Mouse (Mus musculus) embryo, embryonic 11.5 days (tissue): ENCODE measurements around the gene Pgs1.

Experiments used
- DNase-seq: peaks from one replicate; pipeline ENCODE4 v3.0.0-alpha.2; 2012; ENCODE audit warnings: low read depth, low spot score

Gene Pgs1

DNA sequence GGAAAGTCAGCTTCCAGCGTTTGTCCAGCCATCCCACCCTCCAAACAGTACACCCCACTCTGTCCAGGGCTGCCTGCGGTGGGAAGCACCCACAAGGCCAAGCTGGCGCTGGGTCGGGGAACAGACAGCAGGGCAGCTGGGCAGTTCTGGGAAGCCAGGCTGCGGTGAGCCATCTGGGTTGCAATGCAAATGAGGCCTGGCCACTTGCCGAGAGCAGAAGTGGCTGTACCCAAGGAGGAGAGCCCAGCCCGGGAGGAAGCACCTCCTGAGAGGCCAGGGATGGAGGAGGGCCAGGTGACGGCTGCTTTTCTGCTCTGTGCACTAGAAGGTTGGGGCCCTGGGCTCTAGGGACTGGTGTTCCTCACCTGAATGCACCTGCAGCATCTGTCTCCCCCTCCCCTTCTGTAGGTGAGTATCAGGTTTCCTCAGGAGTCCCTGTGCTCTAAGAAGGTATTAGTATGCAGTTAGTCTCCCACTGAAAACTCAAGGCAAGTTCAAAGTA is 10.0 kb upstream of the Pgs1 start:
- DNase-seq = no peak

- DNase-seq = no peak
Observed at GRCm38 (mm10) chr11:117977694-117978360, 8.3 kb upstream of the Pgs1 start.

DNA sequence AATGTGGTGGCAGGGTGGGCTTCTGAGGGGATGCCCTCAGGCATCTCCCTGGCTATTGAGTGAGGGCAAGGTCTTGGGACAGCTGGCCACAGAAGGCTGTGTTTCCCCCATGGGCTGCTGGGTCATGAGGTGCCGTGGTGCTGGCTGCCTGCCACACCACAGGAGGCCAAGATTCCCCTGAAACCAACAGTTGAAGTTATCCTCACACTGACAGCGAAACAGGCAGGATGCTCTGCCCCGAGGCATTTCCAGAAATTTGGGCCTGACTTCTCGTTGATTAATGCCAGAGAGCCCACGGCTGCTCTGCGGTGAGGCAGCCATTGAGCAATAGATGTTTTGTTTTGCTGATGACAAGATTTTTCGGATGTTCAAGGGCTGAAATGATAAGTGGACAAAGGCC is 6.7 kb upstream of the Pgs1 start:
- DNase-seq = no peak

DNA sequence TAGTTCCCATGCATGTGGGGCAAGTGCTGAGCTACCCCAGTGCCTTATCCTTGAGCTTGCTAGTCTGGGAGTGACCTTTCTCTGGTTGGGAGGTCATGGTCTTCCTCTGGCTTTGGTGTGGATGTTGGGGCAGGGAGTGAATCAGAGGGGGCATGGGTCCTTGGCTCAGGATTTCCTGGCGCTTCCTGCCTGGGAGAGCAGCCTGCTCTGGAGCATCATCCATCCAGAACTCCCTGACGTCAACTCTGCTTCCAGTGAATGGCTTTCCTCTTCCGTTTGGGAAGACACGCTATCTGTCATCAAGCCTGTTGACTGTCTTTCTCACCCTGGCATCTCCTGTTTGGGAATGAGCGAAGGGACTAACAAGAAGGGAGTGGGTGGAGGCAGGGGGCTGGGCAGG is 3.7 kb upstream of the Pgs1 start:
- no peak for DNase-seq

DNA sequence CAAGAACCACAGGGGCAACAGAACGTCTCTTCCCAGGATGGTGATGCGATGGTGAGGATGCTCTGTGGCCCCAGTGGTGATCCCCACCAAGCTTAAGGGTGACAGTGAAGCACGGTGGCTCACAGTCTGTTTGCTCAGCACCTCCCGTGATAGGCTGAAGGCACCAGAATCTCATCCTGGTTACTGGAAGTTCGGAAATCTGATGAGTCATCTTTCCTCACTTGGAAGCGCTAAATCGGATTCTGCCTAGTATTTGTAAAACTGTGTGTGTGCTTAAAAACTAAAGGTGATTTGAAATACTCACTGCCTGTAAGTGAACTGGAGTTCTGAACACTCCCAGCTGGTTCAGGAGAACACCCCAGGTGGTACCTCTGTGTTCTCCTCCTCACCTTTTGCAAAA is 2.3 kb upstream of the Pgs1 start:
- DNase-seq = no peak

GRCm38 (mm10) chr11:117987032-117987451 is 950 bp downstream of the Pgs1 start:
- no peak for DNase-seq

GRCm38 (mm10) chr11:117987968-117988367 is 1.9 kb downstream of the Pgs1 start:
- DNase-seq = no peak

GRCm38 (mm10) chr11:117989241-117989640 is 3.1 kb downstream of the Pgs1 start:
- DNase-seq = no peak

GRCm38 (mm10) chr11:117989926-117990325 is 3.8 kb downstream of the Pgs1 start:
- no peak for DNase-seq

DNA sequence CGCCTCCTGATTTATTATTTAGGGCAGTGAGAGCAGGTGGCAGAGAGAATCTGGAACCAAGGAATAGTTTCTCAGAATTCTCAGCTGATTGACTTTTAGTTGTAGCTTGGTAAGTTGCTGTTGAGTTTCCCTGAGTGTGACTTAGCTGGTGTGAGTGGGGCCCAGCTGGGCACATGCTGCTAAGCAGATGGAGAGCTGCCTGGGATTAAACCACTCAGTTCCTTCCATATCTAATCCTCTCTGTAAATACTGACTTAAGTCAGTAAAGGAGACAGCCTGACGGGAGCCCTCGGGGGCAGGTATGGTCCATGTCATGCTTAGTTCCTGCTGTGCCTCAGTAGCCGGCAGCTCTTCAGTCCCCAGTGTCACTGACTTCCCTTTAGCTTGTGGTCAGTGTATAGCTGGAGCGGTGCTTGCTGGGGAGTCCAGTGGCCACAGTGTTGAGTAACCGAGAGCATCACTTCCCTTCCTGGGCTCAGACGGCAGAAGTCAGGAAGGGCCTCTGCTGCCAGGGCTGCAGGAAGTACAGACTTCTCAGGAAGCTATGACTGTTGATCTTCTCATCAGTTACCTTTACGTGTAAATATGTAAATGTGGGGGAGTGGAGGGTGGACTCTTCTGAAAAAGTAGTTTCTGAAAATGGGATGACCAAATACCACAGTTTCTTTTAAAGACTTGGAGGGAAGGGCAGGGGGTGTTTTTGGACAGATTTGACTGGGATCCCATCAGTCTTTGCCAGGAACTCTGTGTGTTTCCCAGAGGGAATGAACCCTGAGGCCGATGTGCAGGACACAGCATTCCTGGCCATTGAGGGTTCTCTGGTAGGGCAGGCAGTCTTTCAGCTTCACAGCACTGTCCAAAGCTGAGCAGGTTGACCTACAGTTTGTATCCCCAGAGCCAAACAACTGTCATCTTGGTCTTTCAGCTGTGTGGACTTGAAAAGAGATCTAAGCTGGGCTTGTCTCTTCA is 5.7 kb downstream of the Pgs1 start:
- DNase-seq = no peak

GRCm38 (mm10) chr11:117993190-117994175 is 7.4 kb downstream of the Pgs1 start:
- DNase-seq = no peak

- DNase-seq = no peak
Observed at GRCm38 (mm10) chr11:117994250-117995057, 8.4 kb downstream of the Pgs1 start.

GRCm38 (mm10) chr11:117995255-117995654 is 9.2 kb downstream of the Pgs1 start:
- DNase-seq = no peak

GRCm38 (mm10) chr11:117995661-117996060 is 9.6 kb downstream of the Pgs1 start:
- DNase-seq = no peak

DNA sequence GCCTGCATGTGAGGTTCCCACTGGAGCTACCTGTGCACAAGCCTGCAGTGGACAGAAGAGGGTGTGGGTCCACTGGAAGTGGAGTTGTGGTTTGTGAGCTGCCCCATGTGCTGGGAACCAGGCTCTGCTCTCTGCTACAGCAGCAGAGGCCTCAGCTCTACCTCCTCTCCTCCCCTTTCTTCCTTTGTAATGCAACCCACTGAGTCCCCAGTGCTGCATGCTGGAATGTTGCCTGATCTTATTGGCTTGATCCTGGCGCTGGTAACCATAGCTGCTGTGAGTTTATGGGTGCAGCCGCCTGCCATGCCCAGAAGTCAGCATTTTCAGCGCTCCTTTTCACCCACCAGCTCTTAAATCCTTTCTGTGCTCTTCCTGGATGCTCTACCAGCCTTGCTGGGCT is 10.0 kb downstream of the Pgs1 start:
- DNase-seq = no peak

- DNase-seq = no peak
Observed at GRCm38 (mm10) chr11:117997085-117997484, 11.0 kb downstream of the Pgs1 start.

- DNase-seq = no peak
Observed at GRCm38 (mm10) chr11:117998356-117998755, 12.3 kb downstream of the Pgs1 start.

DNA sequence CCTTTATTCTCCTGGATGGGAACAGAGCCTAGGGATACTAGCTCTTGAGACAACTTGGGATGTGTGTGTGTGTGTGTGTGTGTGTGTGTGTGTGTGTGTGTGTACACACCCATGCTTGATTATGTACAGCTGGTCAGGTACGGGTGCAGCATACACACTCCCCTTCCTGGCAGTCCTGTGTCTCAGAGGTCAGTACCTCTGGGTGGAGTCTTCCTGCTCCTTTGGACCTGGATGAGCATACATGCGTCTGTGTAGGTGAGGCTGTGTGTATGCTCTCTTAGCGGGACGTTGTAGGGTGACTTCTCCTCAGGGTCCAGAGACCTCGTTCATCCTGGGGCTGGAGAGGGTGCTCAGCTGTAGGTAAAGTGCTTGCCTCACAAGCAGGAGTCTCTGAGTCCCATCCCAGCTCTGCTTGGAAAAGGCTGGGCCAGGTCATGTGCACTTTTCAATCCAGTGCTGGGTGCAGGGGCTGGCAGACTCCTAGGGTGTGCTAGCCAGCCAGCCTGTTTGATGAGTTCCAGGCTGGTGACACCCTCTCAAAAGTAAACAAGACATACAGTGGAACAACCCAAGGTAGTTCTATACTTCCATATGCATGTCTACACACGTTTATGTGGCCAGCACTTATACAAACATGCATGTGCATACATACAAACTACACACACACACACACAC is 13.3 kb downstream of the Pgs1 start:
- DNase-seq = no peak

GRCm38 (mm10) chr11:118000083-118000482 is 14.0 kb downstream of the Pgs1 start:
- no peak for DNase-seq
